Mouse (Mus musculus) embryonic facial prominence, embryonic 11.5 days (tissue): ENCODE results near the gene Mdh1. TPM values are rescaled to one million over a fixed set of nuclear protein-coding genes. Genes with fewer than 3 reads are reported as not detected.
"Not testable (repeated sequence)": the region's sequence is repeated elsewhere in the genome, so short reads cannot be mapped to it uniquely, and the experiment has no call there.

Experiments used
- ATAC-seq: fragments of 200-750 bp; cut with Nextera tagmentation; replicated peaks from 2 replicates; pipeline ENCODE4 v1.8.0; 2017; ENCODE audit warnings: low read depth; ENCODE audit not compliant: insufficient number of reproducible peaks, low FRiP score, low TSS enrichment
- DNase-seq: peaks from one replicate; pipeline ENCODE4 v3.0.0-alpha.2; 2015; ENCODE audit warnings: low spot score
- H3K27ac ChIP-seq: fragments of 300-500 bp; sonication (generic); replicated peaks from 2 replicates; pipeline ENCODE4 v1.5.1; 2014; ENCODE audit warnings: mild to moderate bottlenecking, low read depth, low read length, control low read depth
- H3K27me3 ChIP-seq: fragments of 300-500 bp; sonication (generic); 2 replicates; pipeline ENCODE4 v1.6.1; 2014; ENCODE audit warnings: mild to moderate bottlenecking, low read length, moderate library complexity, mixed read lengths; ENCODE audit not compliant: control insufficient read depth, insufficient read depth
- H3K36me3 ChIP-seq: fragments of 300-500 bp; sonication (generic); replicated peaks from 2 replicates; pipeline ENCODE4 v1.6.1; 2014; ENCODE audit warnings: low read depth, mild to moderate bottlenecking, low read length, moderate library complexity, mixed read lengths; ENCODE audit not compliant: control insufficient read depth, insufficient read depth
- H3K4me1 ChIP-seq: fragments of 300-500 bp; sonication (generic); 2 replicates; pipeline ENCODE4 v1.6.1; 2014; ENCODE audit warnings: low read length, mixed read lengths; ENCODE audit not compliant: control insufficient read depth, insufficient read depth
- H3K4me2 ChIP-seq: fragments of 300-500 bp; sonication (generic); 2 replicates; pipeline ENCODE4 v1.6.1; 2014; ENCODE audit warnings: low read depth, mild to moderate bottlenecking, control low read depth, low read length, moderate library complexity
- H3K4me3 ChIP-seq: fragments of 300-500 bp; sonication (generic); 2 replicates; pipeline ENCODE4 v1.5.1; 2014; ENCODE audit warnings: low read depth, low read length, control low read depth
- H3K9ac ChIP-seq: fragments of 300-500 bp; sonication (generic); replicated peaks from 2 replicates; pipeline ENCODE4 v1.6.1; 2014; ENCODE audit warnings: mild to moderate bottlenecking, control low read depth, low read length
- H3K9me3 ChIP-seq: fragments of 300-500 bp; sonication (generic); replicated peaks from 2 replicates; pipeline ENCODE4 v1.6.1; 2016; ENCODE audit warnings: mild to moderate bottlenecking, low read length, inconsistent platforms, mixed read lengths; ENCODE audit not compliant: control insufficient read depth
- WGBS: fragments of 180-500 bp; shearing (Covaris S2); extraction: QIAGEN DNeasy Blood & Tissue Kit; methylation state at CpG from one replicate; pipeline ENCODE4 v1.1.7; 2014; 5-methylcytosine and 5-hydroxymethylcytosine counted together
- polyA plus RNA-seq: library from polyadenylated mRNA; unstranded; fragments of >200 nt; fragmentation: Nextera tagmentation; extraction: Ambion mirVana; gene quantifications from 2 replicates; pipeline ENCODE4 v1.2.1, GENCODE M21; 2014

The Mdh1 gene
- polyA plus RNA-seq, 1 experiment from 2014 or later: 456 TPM

DNA sequence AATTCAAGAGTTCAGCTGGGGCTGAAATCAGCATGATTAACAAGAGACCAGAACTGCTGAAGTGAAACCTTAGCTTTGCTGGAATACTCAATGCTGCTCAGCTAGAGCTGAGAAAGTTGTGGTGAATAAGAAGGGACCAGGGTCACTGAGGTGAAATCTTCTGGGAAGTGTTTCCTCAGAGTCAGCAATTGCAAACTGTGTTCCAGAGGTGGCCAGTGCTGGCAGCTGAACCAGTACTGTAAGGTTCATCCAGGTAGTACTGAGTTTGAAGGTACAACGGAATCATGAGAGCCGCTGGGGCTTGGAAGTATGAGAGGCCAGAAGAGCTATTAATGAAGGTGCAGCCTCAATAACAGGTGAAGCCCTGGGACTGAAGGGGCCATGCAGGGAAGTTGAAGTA, 31.5 kb downstream of the Mdh1 start:
- no peak for ATAC-seq
- no peak overlapping the region for H3K9ac ChIP-seq
- H3K4me1 ChIP-seq: no peaks in the 10 kb centered on the region
- H3K4me2 ChIP-seq: no peak overlapping the region
- WGBS: 93% methylated on average over 2 of the region's 2 CpGs
- no peak overlapping the region for H3K27ac ChIP-seq
- H3K9me3 ChIP-seq: no peaks in the 10 kb centered on the region
- H3K27me3 ChIP-seq: no peaks in the 10 kb centered on the region
- no peak overlapping the region for H3K4me3 ChIP-seq
- H3K36me3 ChIP-seq: no peaks in the 10 kb centered on the region
- no peak for DNase-seq

DNA sequence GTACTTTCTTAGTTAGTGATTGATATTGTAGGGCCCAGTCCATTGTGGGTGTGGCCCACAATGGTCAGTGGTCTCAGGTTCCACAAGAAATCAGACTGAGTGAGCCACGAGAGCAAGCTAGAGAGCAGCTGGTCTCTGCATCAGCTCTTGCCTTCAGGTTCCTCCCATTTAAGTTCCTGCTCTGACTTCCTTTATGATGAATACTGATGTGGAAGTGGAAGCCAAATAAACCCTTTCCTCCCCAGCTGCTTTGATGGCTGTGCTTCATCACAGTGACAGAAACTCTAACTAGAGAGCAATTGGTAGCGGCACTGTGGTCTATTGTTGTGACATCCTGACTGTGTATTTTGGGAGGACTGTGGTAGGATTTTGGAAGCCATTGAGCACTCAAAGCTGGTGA, 32.1 kb downstream of the Mdh1 start:
- no peaks in the 10 kb centered on the region for H3K4me1 ChIP-seq
- no peaks in the 10 kb centered on the region for H3K27me3 ChIP-seq
- H3K4me3 ChIP-seq: no peak overlapping the region
- DNase-seq (no peak), ATAC-seq (no peak)
- no peak overlapping the region for H3K27ac ChIP-seq
- H3K9ac ChIP-seq: no peak overlapping the region
- 65% methylated on average over 2 of the region's 2 CpGs for WGBS
- no peak overlapping the region for H3K4me2 ChIP-seq
- H3K36me3 ChIP-seq: no peaks in the 10 kb centered on the region
- no peaks in the 10 kb centered on the region for H3K9me3 ChIP-seq

DNA sequence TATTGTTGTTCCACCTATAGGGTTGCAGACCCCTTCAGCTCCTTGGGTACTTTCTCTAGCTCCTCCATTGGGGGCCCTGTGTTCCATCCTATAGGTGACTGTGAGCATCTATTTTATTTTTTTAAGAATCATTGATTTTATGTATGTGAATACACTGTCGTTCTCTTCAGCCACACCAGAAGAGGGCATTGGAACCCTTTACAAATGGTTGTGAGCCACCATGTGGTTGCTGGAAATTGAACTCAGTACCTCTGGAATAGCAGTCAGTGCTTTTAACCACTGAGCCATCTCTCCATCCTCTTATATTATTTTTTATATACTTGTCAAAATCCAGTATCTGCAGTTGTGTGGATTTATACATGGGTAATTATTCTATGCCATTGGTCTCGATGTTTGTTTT, 41.3 kb downstream of the Mdh1 start:
- WGBS: 86% methylated on average over 2 of the region's 2 CpGs
- H3K4me1 ChIP-seq, H3K9ac ChIP-seq, DNase-seq, H3K36me3 ChIP-seq, H3K4me3 ChIP-seq, H3K4me2 ChIP-seq, H3K9me3 ChIP-seq, H3K27ac ChIP-seq, ATAC-seq, H3K27me3 ChIP-seq: not testable (repeated sequence)

DNA sequence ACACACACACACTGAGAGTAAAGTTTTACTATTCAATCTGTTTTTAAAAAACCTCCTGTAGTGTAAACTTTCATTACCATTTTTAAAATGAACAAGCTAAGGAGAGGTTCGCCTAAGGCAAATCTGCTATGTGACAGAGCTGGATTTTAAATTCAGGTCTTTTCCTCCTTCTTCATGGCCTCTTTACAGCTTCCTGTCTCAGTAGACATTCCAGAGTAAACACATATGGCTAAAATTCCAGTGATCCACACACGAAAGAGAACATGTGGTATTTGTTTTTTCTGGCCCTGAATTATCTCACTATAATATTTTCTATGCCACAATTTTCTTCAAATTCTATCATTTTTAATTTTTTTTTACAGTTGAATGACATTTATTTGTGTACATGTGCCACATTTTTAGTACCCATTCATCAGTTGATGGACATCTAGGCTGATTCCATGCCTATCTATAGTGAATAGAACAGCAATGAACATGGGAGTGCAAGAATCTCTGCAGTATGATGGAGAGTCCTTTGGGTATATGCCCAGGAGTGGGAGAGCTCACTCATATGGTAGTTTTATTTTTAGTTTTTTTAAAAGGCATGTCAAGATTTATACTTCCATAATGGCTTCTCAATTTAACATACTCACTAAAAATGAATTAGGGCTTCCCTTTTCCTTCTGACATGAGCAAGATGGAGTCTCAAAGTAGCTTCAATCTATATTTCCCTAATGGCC, 43.3 kb downstream of the Mdh1 start:
- no peak overlapping the region for H3K4me3 ChIP-seq
- no peak overlapping the region for H3K4me2 ChIP-seq
- ATAC-seq: no peak
- 44% methylated on average over 2 of the region's 2 CpGs for WGBS
- no peak for DNase-seq
- no peaks in the 10 kb centered on the region for H3K4me1 ChIP-seq
- no peaks in the 10 kb centered on the region for H3K9me3 ChIP-seq
- H3K9ac ChIP-seq: no peak overlapping the region
- H3K27ac ChIP-seq: no peak overlapping the region
- H3K27me3 ChIP-seq: no peaks in the 10 kb centered on the region
- H3K36me3 ChIP-seq: no peaks in the 10 kb centered on the region

DNA sequence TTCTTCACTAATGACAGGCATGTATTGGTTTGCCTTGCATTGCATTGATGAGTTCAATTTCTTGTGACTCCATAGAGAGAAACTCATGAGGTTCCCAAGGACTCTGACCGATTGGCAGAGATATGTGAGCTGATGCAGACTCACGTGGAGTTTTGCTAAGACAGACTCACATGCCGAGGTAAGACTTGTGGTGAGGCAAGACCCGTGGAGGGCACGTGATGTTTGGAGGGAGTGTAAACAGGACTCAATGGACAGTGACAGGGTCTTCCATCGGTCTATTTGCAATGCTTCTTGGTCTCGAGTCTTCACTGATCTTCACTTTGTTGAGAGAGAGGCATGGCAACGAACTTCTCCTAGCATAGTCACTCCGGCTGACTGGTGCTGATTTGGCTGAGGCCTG, 54.4 kb downstream of the Mdh1 start:
- no peak for DNase-seq
- ATAC-seq: no peak
- Histone ChIP-seq H3K4me3 (no peak overlapping the region), H3K9ac (no peak overlapping the region), H3K36me3 (no peaks in the 10 kb centered on the region), H3K27ac (no peak overlapping the region), H3K4me2 (no peak overlapping the region), H3K27me3 (no peaks in the 10 kb centered on the region), H3K4me1 (no peaks in the 10 kb centered on the region), H3K9me3 (no peaks in the 10 kb centered on the region)
- WGBS: 86% methylated on average over 9 of the region's 9 CpGs

DNA sequence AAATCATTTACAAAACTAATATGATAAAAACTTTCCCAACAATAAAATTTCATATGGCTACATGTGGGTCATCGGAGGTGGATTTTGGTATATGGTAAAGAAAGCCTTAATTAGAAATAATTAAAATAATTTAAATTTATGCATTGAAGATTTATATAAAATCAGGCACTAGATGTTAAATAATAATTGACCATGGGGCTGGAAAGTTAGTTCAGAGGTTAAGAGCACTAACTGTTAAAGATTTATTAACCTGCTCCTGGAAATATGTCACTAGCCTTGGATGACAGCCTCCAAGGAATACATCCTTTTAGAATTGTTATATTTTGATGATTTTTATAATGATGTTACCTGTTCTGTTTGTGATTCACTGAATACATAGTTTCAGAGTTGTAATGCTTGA, 55.8 kb downstream of the Mdh1 start:
- H3K27ac ChIP-seq, DNase-seq, H3K4me2 ChIP-seq, H3K9me3 ChIP-seq, H3K27me3 ChIP-seq, H3K4me3 ChIP-seq, H3K36me3 ChIP-seq, H3K9ac ChIP-seq, ATAC-seq, H3K4me1 ChIP-seq: not testable (repeated sequence)
- WGBS: 93% methylated on average over 1 of the region's 1 CpGs

DNA sequence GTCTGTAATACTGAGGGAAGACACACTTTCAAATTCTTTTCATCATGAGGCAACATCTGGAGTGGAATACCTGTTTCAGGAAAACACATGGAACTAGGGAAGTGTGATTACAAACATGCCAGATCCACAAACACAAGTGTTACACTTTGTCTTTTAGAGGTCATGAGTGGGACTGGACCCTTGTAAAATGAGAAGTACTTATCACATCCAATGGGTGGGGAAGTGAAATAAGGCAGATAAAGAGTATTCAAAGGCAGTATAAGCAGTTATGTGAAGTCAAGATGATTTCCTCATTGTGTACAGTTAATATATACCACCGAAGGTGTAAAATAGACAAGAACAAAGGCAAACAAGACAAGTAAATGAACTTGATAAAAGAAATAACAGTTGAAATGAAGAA, 61.6 kb downstream of the Mdh1 start:
- ATAC-seq: not testable (repeated sequence)

DNA sequence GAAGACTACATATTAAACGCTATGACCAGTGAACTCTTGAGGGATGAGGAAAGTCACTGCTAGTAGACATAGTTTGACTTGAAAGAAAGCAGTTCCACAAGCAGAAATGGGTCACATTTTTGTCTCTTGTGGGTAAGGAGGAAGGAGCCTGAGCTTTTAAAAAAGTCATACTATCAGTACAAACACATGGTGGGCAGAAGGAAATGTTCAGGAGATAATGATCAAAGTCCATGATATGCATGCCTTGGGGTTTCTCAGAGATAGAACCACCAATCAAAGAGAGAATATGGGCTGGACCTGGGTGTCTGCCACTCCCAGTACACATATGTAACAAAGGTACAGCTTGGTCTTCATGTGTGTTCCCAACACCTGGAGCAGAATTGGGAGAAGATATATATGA, 63.5 kb downstream of the Mdh1 start:
- H3K9me3 ChIP-seq, H3K4me2 ChIP-seq, H3K9ac ChIP-seq, H3K36me3 ChIP-seq, ATAC-seq, H3K4me3 ChIP-seq, DNase-seq, H3K27me3 ChIP-seq, H3K4me1 ChIP-seq, H3K27ac ChIP-seq: not testable (repeated sequence)
- 73% methylated on average over 1 of the region's 1 CpGs for WGBS

More for the DNA sequence above, 61.6 kb downstream of the Mdh1 start:
- DNase-seq, H3K36me3 ChIP-seq, H3K4me3 ChIP-seq, H3K9ac ChIP-seq, H3K27me3 ChIP-seq, H3K4me2 ChIP-seq, H3K4me1 ChIP-seq, H3K9me3 ChIP-seq, H3K27ac ChIP-seq: not testable (repeated sequence)
- 82% methylated on average over 1 of the region's 1 CpGs for WGBS
